Mouse (Mus musculus): ENCODE data around the gene Gosr2.

- no peak for TF ChIP-seq CTCF (IDR thresholded peaks at IDR 0.05; ENCODE audit: control insufficient read depth, insufficient read depth, low read length)
- TF ChIP-seq POLR2A (IDR thresholded peaks at IDR 0.05; ENCODE audit: borderline replicate concordance, control insufficient read depth, low read depth, low read length): no peak
These were observed 37.5 kb upstream of the Gosr2 start for GRCm38 (mm10) chr11:103735046-103735781.
